ENCODE assay signal across 12 mouse cellular contexts in the genomic region with DNA sequence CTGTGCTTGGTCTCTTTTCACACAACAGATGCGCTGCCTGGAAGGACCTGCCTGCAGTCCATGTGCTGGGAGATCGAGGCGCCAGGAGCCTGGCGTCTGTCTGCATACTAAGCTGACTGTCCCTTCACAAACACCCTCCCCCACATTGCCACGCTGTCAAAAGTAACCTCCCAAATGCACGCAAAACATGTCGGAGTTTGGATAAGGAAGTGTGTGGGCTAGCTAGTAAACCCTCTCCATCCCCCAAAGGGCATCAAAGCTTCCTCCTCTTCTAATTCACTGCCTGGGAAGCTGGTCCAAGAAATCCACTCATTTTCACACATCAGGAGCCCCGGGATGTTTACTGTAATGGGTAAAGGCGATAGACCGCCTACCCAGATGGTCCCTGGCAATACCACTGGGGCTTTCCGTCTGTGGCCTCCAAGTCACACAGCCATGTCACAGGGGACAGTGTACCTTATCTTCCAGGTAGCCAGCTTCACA. TPM values are rescaled to one million over a fixed set of nuclear protein-coding genes. Genes with fewer than 3 reads are reported as not detected.
DNase-seq lines count a peak whose midpoint lies in the region; ATAC-seq lines count a peak whose summit lies in the region.
"Had no signal": no experiment of that assay in that cellular context is flagged by ENCODE, and none has a peak within 500 bp of the region (broad histone marks: within the 10 kb centered on the region; RNA-seq: fewer than 3 reads in every experiment).

No protein-coding gene starts in this region.

- peak overlapping the region; percentile 5; the same call in 1 of the 2 replicates for H3K27ac ChIP-seq in kidney, embryonic 15.5 days
- peak overlapping the region; percentile 65 for H3K27ac ChIP-seq in hindbrain, embryonic 16.5 days (ENCODE audit: low read depth, low read length)
- no peak overlapping the region for H3K27ac ChIP-seq in intestine, embryonic 15.5 days
- H3K27ac ChIP-seq: gastrocnemius, adult 2 months had no signal

- ATAC-seq in kidney, embryonic 15.5 days (replicated peaks; ENCODE audit: low FRiP score): no peak
- peak; percentile 35; the same call in 1 of the 2 replicates for ATAC-seq in hindbrain, embryonic 16.5 days
- no peak for ATAC-seq in intestine, embryonic 15.5 days

- H3K27me3 ChIP-seq in kidney, embryonic 15.5 days: no peaks in the 10 kb centered on the region
- no peaks in the 10 kb centered on the region for H3K27me3 ChIP-seq in hindbrain, embryonic 16.5 days (replicated peaks; ENCODE audit: control insufficient read depth, insufficient read depth, low read length)
- H3K27me3 ChIP-seq in intestine, embryonic 15.5 days (replicated peaks): no peaks in the 10 kb centered on the region

- H3K9me3 ChIP-seq in kidney, embryonic 15.5 days (replicated peaks): no peaks in the 10 kb centered on the region
- no peaks in the 10 kb centered on the region for H3K9me3 ChIP-seq in hindbrain, embryonic 16.5 days (ENCODE audit: control insufficient read depth, low read length)
- H3K9me3 ChIP-seq in intestine, embryonic 15.5 days: no peaks in the 10 kb centered on the region

- peak; percentile 65 to 80 for DNase-seq in cerebellum, postnatal 10 days
- no peak for DNase-seq in cerebellum, adult 8-10 months
- DNase-seq in kidney, adult 8-10 months: no peak
- DNase-seq in brain, adult 2 months (ENCODE audit: low read depth, low spot score): peak; percentile 78
- DNase-seq in T-cell, adult 2 months (ENCODE audit: low spot score): no peak
- DNase-seq: B cell, adult 2 months; gastrocnemius, adult 2 months; lung, postnatal 4 days; thymus, postnatal 14 days had no signal

- H3K4me1 ChIP-seq in kidney, embryonic 15.5 days: peaks cover 73% of the 10 kb centered on the region
- peaks cover 37% of the 10 kb centered on the region for H3K4me1 ChIP-seq in hindbrain, embryonic 16.5 days (ENCODE audit: control insufficient read depth, insufficient read depth, low read depth, low read length)
- peaks cover 14% of the 10 kb centered on the region for H3K4me1 ChIP-seq in intestine, embryonic 15.5 days (replicated peaks)

- no peak overlapping the region for H3K4me2 ChIP-seq in kidney, embryonic 15.5 days
- H3K4me2 ChIP-seq in hindbrain, embryonic 16.5 days (ENCODE audit: low read length): no peak overlapping the region; the same call in 1 of the 2 replicates
- H3K4me2 ChIP-seq in intestine, embryonic 15.5 days (replicated peaks): no peak overlapping the region

- no peak overlapping the region for H3K9ac ChIP-seq in kidney, embryonic 15.5 days
- H3K9ac ChIP-seq in hindbrain, embryonic 16.5 days (ENCODE audit: low read depth, low read length): 0 out of 2 replicates have a peak overlapping the region, but pooled peaks have one; percentile 10
- H3K9ac ChIP-seq in intestine, embryonic 15.5 days: no peak overlapping the region

- no peak overlapping the region for H3K4me3 ChIP-seq in kidney, embryonic 15.5 days (replicated peaks)
- no peak overlapping the region for H3K4me3 ChIP-seq in hindbrain, embryonic 16.5 days (ENCODE audit: low read length)
- no peak overlapping the region for H3K4me3 ChIP-seq in intestine, embryonic 15.5 days (replicated peaks)
- H3K4me3 ChIP-seq: gastrocnemius, adult 2 months had no signal

- peaks cover 6% of the 10 kb centered on the region; the same call in 1 of the 2 replicates for H3K36me3 ChIP-seq in kidney, embryonic 15.5 days
- H3K36me3 ChIP-seq in hindbrain, embryonic 16.5 days (ENCODE audit: control insufficient read depth, insufficient read depth, low read length): no peaks in the 10 kb centered on the region
- no peaks in the 10 kb centered on the region for H3K36me3 ChIP-seq in intestine, embryonic 15.5 days

- 47% methylated on average over 11 of the region's 11 CpGs for WGBS in kidney, embryonic 15.5 days
- WGBS in hindbrain, embryonic 16.5 days: 58% methylated on average over 11 of the region's 11 CpGs
- 63% methylated on average over 11 of the region's 11 CpGs for WGBS in intestine, embryonic 15.5 days

RNA-seq across cellular contexts. Expression of a gene that starts 6.2 kb away (rescaled TPM):
- polyA plus RNA-seq in kidney, embryonic 15.5 days (2015; fragmentation: Nextera tagmentation; extraction: Ambion mirVana): 14.2 and 15.5 TPM in 2 replicates
- polyA plus RNA-seq in hindbrain, embryonic 16.5 days (2015; fragmentation: Nextera tagmentation; extraction: Ambion mirVana): 9.3 and 11.1 TPM in 2 replicates
- 12.2 and 14.0 TPM in 2 replicates for polyA plus RNA-seq in intestine, embryonic 15.5 days (2015; fragmentation: Nextera tagmentation; extraction: Ambion mirVana)

RNA-seq across cellular contexts. Expression of a gene that starts 50.2 kb away (rescaled TPM):
- polyA plus RNA-seq in kidney, embryonic 15.5 days (2015; fragmentation: Nextera tagmentation; extraction: Ambion mirVana): 122 and 126 TPM in 2 replicates
- polyA plus RNA-seq in hindbrain, embryonic 16.5 days (2015; fragmentation: Nextera tagmentation; extraction: Ambion mirVana): 106 and 117 TPM in 2 replicates
- 91.1 and 94.7 TPM in 2 replicates for polyA plus RNA-seq in intestine, embryonic 15.5 days (2015; fragmentation: Nextera tagmentation; extraction: Ambion mirVana)

Comparison
In these comparisons a context has a peak if more than half of its experiments do, and no peak if none do; other contexts are left out.
1. DNase-seq: peak in cerebellum, postnatal 10 days (2 of 2) and brain, adult 2 months (single experiment); none in cerebellum, adult 8-10 months (single experiment), kidney, adult 8-10 months (0 of 2) and T-cell, adult 2 months (single experiment).